Mouse (Mus musculus): ENCODE results near the gene Rhbg. TPM values are rescaled to one million over a fixed set of nuclear protein-coding genes. Genes with fewer than 3 reads are reported as not detected.

The Rhbg gene
- polyA plus RNA-seq, 1 experiment from 2014 or later, result 3.9 TPM

DNA sequence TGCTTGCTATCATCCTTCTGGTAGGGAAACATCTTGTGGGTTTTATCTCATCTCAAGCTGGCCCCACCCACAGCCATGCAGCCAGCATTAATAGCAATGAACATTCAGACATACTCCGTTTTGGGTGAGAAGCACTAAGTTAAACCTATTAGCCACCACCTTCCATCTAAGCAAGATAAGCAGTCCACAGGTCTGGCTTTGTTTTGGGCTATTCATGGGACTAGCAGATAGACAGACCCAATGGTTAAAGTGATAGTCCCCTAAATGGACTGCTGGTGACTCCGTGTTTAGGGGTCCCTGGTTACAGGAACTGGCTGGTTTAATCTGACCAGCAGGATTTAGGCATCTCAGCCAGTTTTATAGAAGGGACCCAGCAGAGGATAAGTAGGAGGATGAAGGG is 41.5 kb downstream of the Rhbg start:
- peaks cover 85% of the 10 kb centered on the region for H3K27me3 ChIP-seq (replicated peaks; ENCODE audit: insufficient read depth, low read length)
- H3K9me3 ChIP-seq (ENCODE audit: low read length), result no peaks in the 10 kb centered on the region
- H3K36me3 ChIP-seq (ENCODE audit: insufficient read depth, low read length), result no peaks in the 10 kb centered on the region
- H3K4me1 ChIP-seq (ENCODE audit: insufficient read depth, low read depth, low read length), result peaks cover 11% of the 10 kb centered on the region
- H3K27ac ChIP-seq (ENCODE audit: low read length), result no peak overlapping the region
- DNase-seq (ENCODE audit: low spot score), result no peak
- WGBS, result 5% methylated on average over 2 of the region's 2 CpGs
- no peak overlapping the region for H3K4me3 ChIP-seq (ENCODE audit: low read depth, low read length)
- H3K4me2 ChIP-seq (replicated peaks; ENCODE audit: low read depth, low read length), result no peak overlapping the region
- TF ChIP-seq EP300 (IDR thresholded peaks at IDR 0.05), result no peak
- TF ChIP-seq CTCF (IDR thresholded peaks at IDR 0.05), result no peak
- no peak for ATAC-seq
- H3K9ac ChIP-seq (replicated peaks; ENCODE audit: low read depth), result no peak overlapping the region

DNA sequence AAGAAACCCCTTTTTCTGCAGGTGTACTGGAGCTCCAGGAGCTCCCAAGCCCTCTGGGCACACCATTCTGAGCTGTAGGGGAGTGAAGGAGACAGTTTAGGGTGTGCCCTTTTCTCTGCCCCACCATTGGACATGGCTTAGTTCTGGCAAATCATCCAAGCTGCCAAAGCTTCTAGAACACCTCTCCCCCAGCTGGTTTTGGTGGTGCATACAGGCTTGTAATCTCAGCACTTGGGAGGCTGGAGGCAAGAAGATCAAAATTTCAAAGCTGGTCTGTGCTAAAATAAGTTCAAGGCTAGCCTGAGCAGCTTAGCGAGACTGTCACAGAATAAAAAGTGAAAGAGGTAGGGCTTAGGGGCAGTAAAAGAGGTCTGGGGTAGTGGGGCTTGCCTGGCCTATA is 42.2 kb downstream of the Rhbg start:
- no peak for DNase-seq (ENCODE audit: low spot score)
- 11% methylated on average over 1 of the region's 1 CpGs for WGBS

DNA sequence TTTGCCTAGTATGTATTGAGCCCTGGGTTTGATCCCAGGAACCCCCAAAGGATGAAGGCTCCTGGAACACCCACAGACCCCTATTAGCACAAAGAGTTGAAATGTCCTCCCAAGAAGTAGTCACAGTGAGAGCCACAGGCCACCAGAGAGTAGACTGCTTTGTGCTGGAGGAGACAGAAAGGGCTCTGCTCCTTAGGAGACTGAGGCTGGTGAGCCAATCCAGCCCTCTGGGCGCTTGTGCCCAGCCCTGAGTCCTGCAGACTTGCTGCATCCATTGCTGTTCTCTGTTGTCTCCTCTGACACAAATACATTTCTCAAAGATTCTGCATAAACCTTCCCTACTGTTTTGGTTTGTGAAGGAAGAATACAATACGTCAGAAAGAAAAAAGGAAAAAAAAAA is 43.6 kb downstream of the Rhbg start:
- H3K27me3 ChIP-seq (replicated peaks; ENCODE audit: insufficient read depth, low read length), result peaks cover 84% of the 10 kb centered on the region
- H3K9me3 ChIP-seq (ENCODE audit: low read length), result no peaks in the 10 kb centered on the region
- H3K4me3 ChIP-seq (ENCODE audit: low read depth, low read length), result no peak overlapping the region
- 3% methylated on average over 2 of the region's 2 CpGs for WGBS
- TF ChIP-seq EP300 (IDR thresholded peaks at IDR 0.05) (no peak), CTCF (IDR thresholded peaks at IDR 0.05) (no peak)
- no peak for DNase-seq (ENCODE audit: low spot score)
- H3K4me1 ChIP-seq (ENCODE audit: insufficient read depth, low read depth, low read length), result peaks cover 11% of the 10 kb centered on the region
- H3K27ac ChIP-seq (ENCODE audit: low read length), result no peak overlapping the region
- H3K4me2 ChIP-seq (replicated peaks; ENCODE audit: low read depth, low read length), result no peak overlapping the region
- H3K9ac ChIP-seq (replicated peaks; ENCODE audit: low read depth), result no peak overlapping the region
- no peak for ATAC-seq
- no peaks in the 10 kb centered on the region for H3K36me3 ChIP-seq (ENCODE audit: insufficient read depth, low read length)

More for the DNA sequence above, 42.2 kb downstream of the Rhbg start:
- no peak overlapping the region for H3K27ac ChIP-seq (ENCODE audit: low read length)
- H3K27me3 ChIP-seq (replicated peaks; ENCODE audit: insufficient read depth, low read length), result peaks cover 85% of the 10 kb centered on the region
- TF ChIP-seq CTCF (IDR thresholded peaks at IDR 0.05) (no peak), EP300 (IDR thresholded peaks at IDR 0.05) (no peak)
- no peaks in the 10 kb centered on the region for H3K9me3 ChIP-seq (ENCODE audit: low read length)
- H3K4me1 ChIP-seq (ENCODE audit: insufficient read depth, low read depth, low read length), result peaks cover 11% of the 10 kb centered on the region
- ATAC-seq, result no peak
- H3K4me2 ChIP-seq (replicated peaks; ENCODE audit: low read depth, low read length), result no peak overlapping the region
- no peak overlapping the region for H3K4me3 ChIP-seq (ENCODE audit: low read depth, low read length)
- H3K9ac ChIP-seq (replicated peaks; ENCODE audit: low read depth), result no peak overlapping the region
- H3K36me3 ChIP-seq (ENCODE audit: insufficient read depth, low read length), result no peaks in the 10 kb centered on the region

- TF ChIP-seq CTCF (IDR thresholded peaks at IDR 0.05) (no peak), EP300 (IDR thresholded peaks at IDR 0.05) (no peak)
- Histone ChIP-seq H3K4me2 (replicated peaks; ENCODE audit: low read depth, low read length) (no peak overlapping the region), H3K36me3 (ENCODE audit: insufficient read depth, low read length) (no peaks in the 10 kb centered on the region), H3K9ac (replicated peaks; ENCODE audit: low read depth) (no peak overlapping the region), H3K4me3 (ENCODE audit: low read depth, low read length) (no peak overlapping the region), H3K27ac (ENCODE audit: low read length) (no peak overlapping the region), H3K9me3 (ENCODE audit: low read length) (no peaks in the 10 kb centered on the region), H3K27me3 (replicated peaks; ENCODE audit: insufficient read depth, low read length) (peaks cover 84% of the 10 kb centered on the region), H3K4me1 (ENCODE audit: insufficient read depth, low read depth, low read length) (peaks cover 4% of the 10 kb centered on the region)
- WGBS, result 21% methylated on average over 2 of the region's 2 CpGs
- no peak for DNase-seq (ENCODE audit: low spot score)
- ATAC-seq, result no peak
Observed at GRCm38 (mm10) chr3:88210121-88210520, 44.4 kb downstream of the Rhbg start.

DNA sequence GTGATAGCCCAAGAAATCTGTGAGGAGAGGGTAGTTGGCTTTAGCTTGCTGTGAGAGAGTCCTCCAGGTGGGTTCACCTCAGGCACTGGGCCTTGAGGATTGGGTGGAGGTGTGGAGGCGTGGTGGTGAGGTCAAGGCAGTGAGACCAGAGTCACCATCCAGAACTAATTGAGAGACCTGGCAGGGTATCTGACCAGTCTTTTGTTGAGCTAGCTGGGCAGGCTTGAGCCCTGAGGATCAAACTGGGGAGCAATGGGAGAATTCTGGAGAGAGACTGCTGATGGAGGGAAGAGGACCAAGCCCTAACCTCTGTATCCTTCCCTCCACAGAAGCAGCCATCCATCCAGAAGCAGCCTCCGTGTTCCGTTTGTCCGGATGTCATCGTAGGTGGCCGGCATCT is 45.2 kb downstream of the Rhbg start:
- no peak overlapping the region for H3K9ac ChIP-seq (replicated peaks; ENCODE audit: low read depth)
- no peaks in the 10 kb centered on the region for H3K36me3 ChIP-seq (ENCODE audit: insufficient read depth, low read length)
- DNase-seq (ENCODE audit: low spot score) (no peak), ATAC-seq (no peak)
- TF ChIP-seq EP300 (IDR thresholded peaks at IDR 0.05) (no peak), CTCF (IDR thresholded peaks at IDR 0.05) (no peak)
- peaks cover 84% of the 10 kb centered on the region for H3K27me3 ChIP-seq (replicated peaks; ENCODE audit: insufficient read depth, low read length)
- 2% methylated on average over 6 of the region's 6 CpGs for WGBS
- H3K4me3 ChIP-seq (ENCODE audit: low read depth, low read length), result no peak overlapping the region
- H3K9me3 ChIP-seq (ENCODE audit: low read length), result no peaks in the 10 kb centered on the region
- H3K27ac ChIP-seq (ENCODE audit: low read length), result no peak overlapping the region
- H3K4me1 ChIP-seq (ENCODE audit: insufficient read depth, low read depth, low read length), result no peaks in the 10 kb centered on the region
- no peak overlapping the region for H3K4me2 ChIP-seq (replicated peaks; ENCODE audit: low read depth, low read length)

DNA sequence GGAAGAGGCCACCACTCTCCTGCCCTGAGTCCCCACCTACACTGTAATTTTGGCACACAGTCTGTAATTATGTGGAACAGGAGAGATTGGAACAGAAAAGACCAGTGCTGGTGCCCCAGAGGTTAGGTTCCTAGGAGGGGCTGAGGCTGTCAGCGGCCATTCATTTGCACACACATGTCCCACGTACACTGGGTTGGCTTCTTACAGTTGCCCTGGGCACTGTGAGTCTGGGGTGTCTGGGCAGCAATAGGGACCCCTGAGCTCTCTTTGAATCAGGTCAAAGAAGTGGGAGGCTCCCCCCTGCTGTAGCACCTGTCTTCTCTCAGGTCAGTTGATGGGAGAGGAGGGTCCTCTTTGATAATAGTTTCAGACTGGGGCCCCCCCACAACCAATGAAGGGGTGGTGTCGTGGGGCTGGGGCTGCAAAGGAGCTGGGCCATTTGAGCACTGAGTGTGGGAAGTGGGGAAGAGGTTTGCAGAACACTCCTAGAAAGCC is 46.2 kb downstream of the Rhbg start:
- TF ChIP-seq EP300 (IDR thresholded peaks at IDR 0.05), result no peak
- no peak for TF ChIP-seq CTCF (IDR thresholded peaks at IDR 0.05)
- Histone ChIP-seq H3K4me3 (ENCODE audit: low read depth, low read length) (no peak overlapping the region), H3K36me3 (ENCODE audit: insufficient read depth, low read length) (no peaks in the 10 kb centered on the region), H3K4me2 (replicated peaks; ENCODE audit: low read depth, low read length) (no peak overlapping the region), H3K27ac (ENCODE audit: low read length) (no peak overlapping the region), H3K9me3 (ENCODE audit: low read length) (no peaks in the 10 kb centered on the region), H3K9ac (replicated peaks; ENCODE audit: low read depth) (no peak overlapping the region), H3K27me3 (replicated peaks; ENCODE audit: insufficient read depth, low read length) (peaks cover 83% of the 10 kb centered on the region), H3K4me1 (ENCODE audit: insufficient read depth, low read depth, low read length) (no peaks in the 10 kb centered on the region)
- 9% methylated on average over 3 of the region's 3 CpGs for WGBS
- DNase-seq (ENCODE audit: low spot score), result no peak
- ATAC-seq, result no peak

Measured in lung, postnatal 0 days (tissue).